Mouse (Mus musculus): Measurements from ENCODE around the gene Adcyap1r1. TPM values are rescaled to one million over a fixed set of nuclear protein-coding genes. Genes with fewer than 3 reads are reported as not detected.

The Adcyap1r1 gene
- polyA plus RNA-seq, 1 experiment from 2014 or later, result 1.3 TPM

DNA sequence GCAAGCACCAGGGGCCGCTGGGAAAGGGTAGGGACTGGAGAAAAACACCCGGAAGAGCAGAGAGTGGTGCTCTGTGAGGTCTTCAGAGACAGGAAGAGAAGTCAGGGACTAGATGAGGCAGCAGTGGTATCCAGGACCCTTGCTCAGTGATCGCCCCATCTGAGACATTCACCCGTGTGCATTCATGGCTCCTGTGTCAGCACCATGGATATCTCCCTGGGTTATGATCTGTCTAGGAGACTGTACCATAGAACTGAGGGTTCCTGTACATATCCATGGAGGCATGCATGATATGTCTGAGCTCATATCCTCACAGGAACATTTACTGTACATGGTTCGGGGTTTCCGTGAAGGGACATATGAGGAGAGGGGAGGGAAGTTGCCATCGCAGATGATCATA, 5.9 kb downstream of the Adcyap1r1 start:
- H3K27ac ChIP-seq, result no peak overlapping the region
- H3K9me3 ChIP-seq, result no peaks in the 10 kb centered on the region
- DNase-seq (ENCODE audit: low spot score), result no peak
- H3K4me1 ChIP-seq, result no peaks in the 10 kb centered on the region
- H3K27me3 ChIP-seq (ENCODE audit: insufficient read depth, poor library complexity, severe bottlenecking), result peaks cover 89% of the 10 kb centered on the region
- H3K36me3 ChIP-seq, result no peaks in the 10 kb centered on the region
- no peak overlapping the region for H3K4me3 ChIP-seq
- WGBS, result 68% methylated on average over 7 of the region's 7 CpGs

- WGBS, result 70% methylated on average over 1 of the region's 1 CpGs
- Histone ChIP-seq H3K36me3 (no peaks in the 10 kb centered on the region), H3K9me3 (no peaks in the 10 kb centered on the region), H3K27me3 (ENCODE audit: insufficient read depth, poor library complexity, severe bottlenecking) (peaks cover 89% of the 10 kb centered on the region), H3K4me1 (no peaks in the 10 kb centered on the region), H3K27ac (no peak overlapping the region), H3K4me3 (no peak overlapping the region)
- no peak for DNase-seq (ENCODE audit: low spot score)
Measured at GRCm38 (mm10) chr6:55458156-55458555, 6.4 kb downstream of the Adcyap1r1 start.

GRCm38 (mm10) chr6:55459545-55460397, 8.0 kb downstream of the Adcyap1r1 start:
- H3K4me3 ChIP-seq, result no peak overlapping the region
- H3K36me3 ChIP-seq, result no peaks in the 10 kb centered on the region
- no peaks in the 10 kb centered on the region for H3K9me3 ChIP-seq
- 78% methylated on average over 20 of the region's 20 CpGs for WGBS
- H3K27me3 ChIP-seq (ENCODE audit: insufficient read depth, poor library complexity, severe bottlenecking), result peaks cover 89% of the 10 kb centered on the region
- H3K27ac ChIP-seq, result no peak overlapping the region
- H3K4me1 ChIP-seq, result no peaks in the 10 kb centered on the region
- DNase-seq (ENCODE audit: low spot score), result no peak

DNA sequence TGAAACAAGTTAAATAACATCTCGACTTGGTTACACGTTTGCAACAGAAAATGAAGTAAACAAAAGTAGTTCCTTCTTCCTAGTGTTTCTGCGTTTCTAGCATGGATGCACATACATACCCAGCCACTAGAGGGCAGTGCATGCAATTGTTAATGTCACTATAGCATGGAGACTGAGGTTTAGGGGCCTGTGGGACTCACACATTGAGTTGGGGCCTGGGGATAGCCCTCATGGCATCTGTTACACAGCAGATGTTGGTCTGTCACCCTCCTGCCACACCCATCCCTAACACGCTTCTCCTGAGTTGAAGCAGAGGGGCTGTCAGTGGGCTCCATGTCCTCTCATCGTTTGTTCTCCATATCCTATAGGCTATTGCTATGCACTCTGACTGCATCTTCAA, 9.4 kb downstream of the Adcyap1r1 start:
- H3K4me1 ChIP-seq, result peaks cover 7% of the 10 kb centered on the region; the same call in 1 of the 2 replicates
- WGBS, result 62% methylated on average over 5 of the region's 5 CpGs
- H3K27ac ChIP-seq, result no peak overlapping the region
- no peak overlapping the region for H3K4me3 ChIP-seq
- H3K9me3 ChIP-seq, result no peaks in the 10 kb centered on the region
- H3K36me3 ChIP-seq, result no peaks in the 10 kb centered on the region
- peaks cover 82% of the 10 kb centered on the region for H3K27me3 ChIP-seq (ENCODE audit: insufficient read depth, poor library complexity, severe bottlenecking)
- DNase-seq (ENCODE audit: low spot score), result no peak

GRCm38 (mm10) chr6:55461678-55462077, 9.9 kb downstream of the Adcyap1r1 start:
- DNase-seq (ENCODE audit: low spot score), result no peak
- WGBS, result 55% methylated on average over 2 of the region's 2 CpGs
- peaks cover 77% of the 10 kb centered on the region for H3K27me3 ChIP-seq (ENCODE audit: insufficient read depth, poor library complexity, severe bottlenecking)
- no peaks in the 10 kb centered on the region for H3K36me3 ChIP-seq
- H3K4me3 ChIP-seq, result no peak overlapping the region
- H3K27ac ChIP-seq, result no peak overlapping the region
- H3K4me1 ChIP-seq, result peaks cover 13% of the 10 kb centered on the region; the same call in 1 of the 2 replicates
- H3K9me3 ChIP-seq, result no peaks in the 10 kb centered on the region

DNA sequence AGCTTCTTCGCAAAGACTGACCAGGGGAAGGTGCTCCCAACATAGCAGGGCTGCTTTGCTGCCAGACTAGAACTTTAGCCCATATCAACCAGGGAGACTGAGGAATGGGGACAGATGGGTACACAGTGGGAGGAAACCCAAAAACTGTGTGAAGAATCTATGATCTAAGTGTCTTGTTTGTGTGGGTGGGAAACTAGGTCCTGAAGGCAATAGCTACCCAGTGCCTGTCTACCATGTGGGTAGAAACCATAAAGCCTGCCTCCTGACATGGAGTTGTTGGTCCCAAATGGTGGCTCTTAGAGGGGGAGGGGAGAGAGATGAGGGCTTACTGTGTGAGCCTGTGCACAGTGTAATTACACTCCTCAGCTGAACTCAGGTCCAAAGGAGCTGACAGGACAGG, 10.6 kb downstream of the Adcyap1r1 start:
- H3K36me3 ChIP-seq, result no peaks in the 10 kb centered on the region
- H3K9me3 ChIP-seq, result no peaks in the 10 kb centered on the region
- no peak overlapping the region for H3K4me3 ChIP-seq
- H3K4me1 ChIP-seq, result peaks cover 13% of the 10 kb centered on the region; the same call in 1 of the 2 replicates
- 84% methylated on average over 1 of the region's 1 CpGs for WGBS
- H3K27me3 ChIP-seq (ENCODE audit: insufficient read depth, poor library complexity, severe bottlenecking), result peaks cover 70% of the 10 kb centered on the region
- DNase-seq (ENCODE audit: low spot score), result no peak
- no peak overlapping the region for H3K27ac ChIP-seq

DNA sequence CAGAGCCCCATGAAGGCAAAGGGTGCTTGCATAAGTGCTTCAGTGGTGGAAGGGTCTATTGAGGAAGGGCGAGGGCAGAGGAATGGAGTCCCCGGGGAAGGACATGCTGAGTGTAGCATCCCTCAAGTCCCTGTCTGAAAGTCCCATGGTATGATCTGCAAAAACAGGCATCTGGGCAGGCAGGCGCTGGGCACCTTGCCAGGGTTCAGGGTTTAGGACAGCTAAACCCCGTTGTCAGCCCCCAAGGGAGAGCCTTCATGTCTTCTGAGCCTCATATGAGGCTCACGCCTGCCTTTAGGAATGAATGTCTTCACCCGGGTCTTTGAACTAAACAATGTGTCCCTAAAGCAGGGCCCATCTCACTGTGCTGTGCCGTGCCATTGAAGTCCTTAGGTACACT, 12.2 kb downstream of the Adcyap1r1 start:
- H3K27me3 ChIP-seq (ENCODE audit: insufficient read depth, poor library complexity, severe bottlenecking), result peaks cover 62% of the 10 kb centered on the region
- H3K27ac ChIP-seq, result no peak overlapping the region
- H3K36me3 ChIP-seq, result no peaks in the 10 kb centered on the region
- no peaks in the 10 kb centered on the region for H3K9me3 ChIP-seq
- H3K4me1 ChIP-seq, result peaks cover 13% of the 10 kb centered on the region; the same call in 1 of the 2 replicates
- DNase-seq (ENCODE audit: low spot score), result no peak
- H3K4me3 ChIP-seq, result no peak overlapping the region
- 82% methylated on average over 7 of the region's 7 CpGs for WGBS

DNA sequence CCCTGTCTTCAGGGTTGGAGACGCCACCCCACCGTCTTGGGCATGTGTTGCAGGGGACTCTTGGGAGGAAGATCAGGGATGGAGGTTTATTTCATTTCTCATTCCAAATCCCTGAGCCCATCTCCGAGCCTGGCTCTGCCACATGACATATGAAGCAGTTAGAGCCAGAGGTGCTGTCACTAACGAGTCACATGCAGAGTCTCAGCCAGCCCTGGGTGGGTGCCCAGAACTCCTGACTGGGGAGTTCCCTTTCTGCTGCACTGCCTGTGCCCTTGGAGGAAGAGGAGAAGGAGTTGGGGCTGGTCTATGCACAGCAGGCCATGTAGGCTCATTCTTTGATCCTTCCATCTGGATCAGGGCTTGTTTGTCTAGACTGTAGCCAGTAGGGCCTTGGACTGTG, 13.5 kb downstream of the Adcyap1r1 start:
- Histone ChIP-seq H3K27me3 (ENCODE audit: insufficient read depth, poor library complexity, severe bottlenecking) (peaks cover 58% of the 10 kb centered on the region), H3K27ac (no peak overlapping the region), H3K4me1 (peaks cover 13% of the 10 kb centered on the region; the same call in 1 of the 2 replicates), H3K9me3 (no peaks in the 10 kb centered on the region), H3K36me3 (no peaks in the 10 kb centered on the region), H3K4me3 (no peak overlapping the region)
- 81% methylated on average over 4 of the region's 4 CpGs for WGBS
- DNase-seq (ENCODE audit: low spot score), result no peak

DNA sequence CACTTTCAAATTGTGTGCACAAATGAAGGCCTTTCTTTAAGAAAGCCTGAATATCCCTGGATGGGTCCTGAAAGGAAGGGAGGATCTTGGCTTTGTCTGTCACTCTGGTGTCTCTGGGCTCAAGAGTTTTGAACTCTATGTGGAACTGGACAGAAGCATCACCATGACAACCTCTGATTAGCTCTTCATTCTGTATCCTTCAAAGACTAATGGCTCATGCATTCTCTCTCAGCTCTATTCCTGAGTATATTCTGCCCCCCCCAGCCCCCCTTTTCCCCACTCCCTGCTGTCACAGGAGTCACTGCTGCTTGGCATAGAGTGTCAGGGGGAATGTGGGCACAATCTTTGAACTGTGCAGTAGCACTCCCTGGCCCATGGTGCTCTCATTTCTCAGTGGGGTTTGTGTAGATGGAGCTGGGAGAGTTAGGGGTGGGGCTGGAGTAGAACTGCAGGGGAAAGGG, 14.6 kb downstream of the Adcyap1r1 start:
- Histone ChIP-seq H3K27me3 (ENCODE audit: insufficient read depth, poor library complexity, severe bottlenecking) (peaks cover 51% of the 10 kb centered on the region), H3K9me3 (no peaks in the 10 kb centered on the region), H3K27ac (no peak overlapping the region), H3K36me3 (no peaks in the 10 kb centered on the region), H3K4me3 (no peak overlapping the region), H3K4me1 (peaks cover 13% of the 10 kb centered on the region; the same call in 1 of the 2 replicates)
- DNase-seq (ENCODE audit: low spot score), result no peak

DNA sequence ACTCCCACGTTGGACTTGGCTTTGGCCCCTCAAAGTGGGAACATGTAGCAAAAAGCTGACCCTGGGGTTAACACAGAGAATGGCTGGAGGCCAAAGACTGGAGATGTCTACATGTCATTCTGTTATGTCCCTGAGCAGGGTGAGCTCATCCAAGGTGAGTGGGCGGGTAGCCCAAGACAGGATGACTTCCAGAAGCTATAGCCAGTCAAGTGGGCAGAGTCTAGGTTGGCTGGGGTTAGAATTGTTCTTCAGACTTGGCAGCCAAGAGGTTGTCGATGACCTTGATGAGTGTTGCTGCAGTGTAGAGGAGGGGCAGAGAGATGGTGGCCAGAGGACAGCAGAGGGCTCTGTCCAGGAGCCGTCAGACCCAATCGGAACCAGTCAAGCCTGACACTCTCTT, 18.9 kb downstream of the Adcyap1r1 start:
- peaks cover 36% of the 10 kb centered on the region for H3K27me3 ChIP-seq (ENCODE audit: insufficient read depth, poor library complexity, severe bottlenecking)
- H3K4me1 ChIP-seq, result peaks cover 10% of the 10 kb centered on the region; the same call in 1 of the 2 replicates
- no peak overlapping the region for H3K4me3 ChIP-seq
- whole genome bisulfite sequencing, result 86% methylated on average over 5 of the region's 5 CpGs
- no peak for DNase-seq (ENCODE audit: low spot score)
- no peaks in the 10 kb centered on the region for H3K36me3 ChIP-seq
- no peak overlapping the region for H3K27ac ChIP-seq
- no peaks in the 10 kb centered on the region for H3K9me3 ChIP-seq

- Histone ChIP-seq H3K27me3 (ENCODE audit: insufficient read depth, poor library complexity, severe bottlenecking) (peaks cover 35% of the 10 kb centered on the region), H3K36me3 (no peaks in the 10 kb centered on the region), H3K4me3 (no peak overlapping the region), H3K4me1 (no peaks in the 10 kb centered on the region), H3K27ac (no peak overlapping the region), H3K9me3 (no peaks in the 10 kb centered on the region)
- no peak for DNase-seq (ENCODE audit: low spot score)
- WGBS, result 67% methylated on average over 2 of the region's 2 CpGs
Measured at GRCm38 (mm10) chr6:55472381-55472780, 20.6 kb downstream of the Adcyap1r1 start.

DNA sequence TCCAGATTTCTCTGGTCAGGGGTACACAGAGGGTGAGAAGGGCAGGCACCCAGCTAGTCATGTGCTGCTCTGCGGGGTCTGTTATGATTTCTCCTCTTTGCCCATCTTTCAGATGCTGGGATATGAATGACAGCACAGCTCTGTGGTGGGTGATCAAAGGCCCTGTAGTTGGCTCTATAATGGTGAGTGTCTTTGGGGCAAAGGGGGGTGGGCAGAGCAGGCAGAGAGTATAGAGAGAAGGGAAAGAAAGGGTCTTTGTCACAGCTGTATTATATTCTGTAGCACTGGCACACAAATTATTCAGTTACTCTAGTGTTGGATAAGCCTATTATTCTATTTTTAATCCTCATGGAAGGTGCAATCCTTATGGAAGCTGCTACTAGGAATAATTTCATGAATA, 29.2 kb downstream of the Adcyap1r1 start:
- H3K4me3 ChIP-seq, result no peak overlapping the region
- H3K36me3 ChIP-seq, result no peaks in the 10 kb centered on the region
- H3K27me3 ChIP-seq (ENCODE audit: insufficient read depth, poor library complexity, severe bottlenecking), result peaks cover 4% of the 10 kb centered on the region; the same call in 1 of the 2 replicates
- WGBS, result 93% methylated on average over 1 of the region's 1 CpGs
- peaks cover 4% of the 10 kb centered on the region for H3K4me1 ChIP-seq
- DNase-seq (ENCODE audit: low spot score), result no peak
- no peaks in the 10 kb centered on the region for H3K9me3 ChIP-seq
- no peak overlapping the region for H3K27ac ChIP-seq

DNA sequence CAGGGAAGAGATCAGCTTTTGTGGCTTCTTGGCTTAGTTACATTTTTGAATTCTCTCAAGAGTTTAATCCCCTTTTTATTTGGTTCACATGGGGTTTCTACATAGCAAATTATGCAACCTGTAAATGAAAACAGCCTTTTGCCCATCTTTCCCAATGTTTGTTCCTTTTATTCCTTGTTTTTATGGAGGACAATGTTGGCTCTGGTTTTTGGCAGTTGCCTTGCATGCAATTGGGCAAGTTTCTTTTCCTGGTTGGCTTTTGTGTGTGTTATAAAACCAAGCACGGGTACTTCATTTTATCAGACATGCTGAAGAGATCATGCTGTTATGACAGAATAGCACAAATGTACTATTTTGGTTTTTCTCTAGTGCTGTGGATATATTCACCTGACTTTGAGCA, 30.7 kb downstream of the Adcyap1r1 start:
- H3K9me3 ChIP-seq, result no peaks in the 10 kb centered on the region
- peaks cover 9% of the 10 kb centered on the region; the same call in 1 of the 2 replicates for H3K27me3 ChIP-seq (ENCODE audit: insufficient read depth, poor library complexity, severe bottlenecking)
- no peak for DNase-seq (ENCODE audit: low spot score)
- H3K4me1 ChIP-seq, result peaks cover 8% of the 10 kb centered on the region
- H3K27ac ChIP-seq, result no peak overlapping the region
- H3K36me3 ChIP-seq, result no peaks in the 10 kb centered on the region
- H3K4me3 ChIP-seq, result no peak overlapping the region
- WGBS, result 87% methylated on average over 1 of the region's 1 CpGs
